Mouse (Mus musculus): ENCODE data around the gene Fbn1. TPM values are rescaled to one million over a fixed set of nuclear protein-coding genes. Genes with fewer than 3 reads are reported as not detected.

The Fbn1 gene
- polyA plus RNA-seq, 1 experiment = 3.5 TPM

- 86% methylated on average over 5 of the region's 5 CpGs for WGBS
Observed at GRCm38 (mm10) chr2:125508381-125508780, 588 bp upstream of the Fbn1 start.

GRCm38 (mm10) chr2:125506316-125507054 lies 1.3 kb downstream of the Fbn1 start:
- Histone ChIP-seq H3K27ac (ENCODE audit: control insufficient read depth, insufficient read depth, low read depth, low read length, poor library complexity) (peak overlapping the region; percentile 33; the same call in 1 of the 2 replicates), H3K4me1 (ENCODE audit: control insufficient read depth, insufficient read depth, low read length) (no peaks in the 10 kb centered on the region; the same call in 1 of the 2 replicates), H3K4me3 (replicated peaks; ENCODE audit: control insufficient read depth, low read depth, low read length) (no peak overlapping the region)
- WGBS = 8% methylated on average over 37 of the region's 37 CpGs
- TF ChIP-seq POLR2A (IDR thresholded peaks at IDR 0.05; ENCODE audit: borderline replicate concordance, control insufficient read depth, low read depth, low read length) = peak; percentile 9; the same call in 1 of the 2 replicates
- no peak for TF ChIP-seq CTCF (IDR thresholded peaks at IDR 0.05; ENCODE audit: control insufficient read depth, insufficient read depth, low read length)

More at GRCm38 (mm10) chr2:125508381-125508780, 588 bp upstream of the Fbn1 start:
- TF ChIP-seq CTCF (IDR thresholded peaks at IDR 0.05; ENCODE audit: control insufficient read depth, insufficient read depth, low read length) = no peak
- no peak for TF ChIP-seq POLR2A (IDR thresholded peaks at IDR 0.05; ENCODE audit: borderline replicate concordance, control insufficient read depth, low read depth, low read length)
- no peaks in the 10 kb centered on the region; the same call in 1 of the 2 replicates for H3K4me1 ChIP-seq (ENCODE audit: control insufficient read depth, insufficient read depth, low read length)
- no peak overlapping the region for H3K27ac ChIP-seq (ENCODE audit: control insufficient read depth, insufficient read depth, low read depth, low read length, poor library complexity)
- H3K4me3 ChIP-seq (replicated peaks; ENCODE audit: control insufficient read depth, low read depth, low read length) = no peak overlapping the region

- Histone ChIP-seq H3K27ac (ENCODE audit: control insufficient read depth, insufficient read depth, low read depth, low read length, poor library complexity) (no peak overlapping the region; the same call in 1 of the 2 replicates), H3K4me1 (ENCODE audit: control insufficient read depth, insufficient read depth, low read length) (no peaks in the 10 kb centered on the region; the same call in 1 of the 2 replicates), H3K4me3 (replicated peaks; ENCODE audit: control insufficient read depth, low read depth, low read length) (no peak overlapping the region)
- TF ChIP-seq CTCF (IDR thresholded peaks at IDR 0.05; ENCODE audit: control insufficient read depth, insufficient read depth, low read length) (no peak), POLR2A (IDR thresholded peaks at IDR 0.05; ENCODE audit: borderline replicate concordance, control insufficient read depth, low read depth, low read length) (no peak; the same call in 1 of the 2 replicates)
- WGBS = 1% methylated on average over 48 of the region's 48 CpGs
Observed at GRCm38 (mm10) chr2:125505746-125506315, 2.0 kb downstream of the Fbn1 start.

GRCm38 (mm10) chr2:125505006-125505745 lies 2.6 kb downstream of the Fbn1 start, which contains the start of gene Gm9913:
Gene Gm9913, plus strand, starts transcription at chr2:125505089.
- no peak within 1 kb of the TSS; the same call in 1 of the 2 replicates for H3K27ac ChIP-seq (ENCODE audit: control insufficient read depth, insufficient read depth, low read depth, low read length, poor library complexity)
- no peak for TF ChIP-seq CTCF (IDR thresholded peaks at IDR 0.05; ENCODE audit: control insufficient read depth, insufficient read depth, low read length)
- TF ChIP-seq POLR2A (IDR thresholded peaks at IDR 0.05; ENCODE audit: borderline replicate concordance, control insufficient read depth, low read depth, low read length) = no peak
- H3K4me3 ChIP-seq (replicated peaks; ENCODE audit: control insufficient read depth, low read depth, low read length) = no peak within 1 kb of the TSS
- no peaks in the 10 kb centered on the region; the same call in 1 of the 2 replicates for H3K4me1 ChIP-seq (ENCODE audit: control insufficient read depth, insufficient read depth, low read length)
- 9% methylated on average over 45 of the region's 45 CpGs for WGBS

GRCm38 (mm10) chr2:125501526-125501925 lies 6.3 kb downstream of the Fbn1 start:
- no peaks in the 10 kb centered on the region for H3K4me1 ChIP-seq (ENCODE audit: control insufficient read depth, insufficient read depth, low read length)
- TF ChIP-seq CTCF (IDR thresholded peaks at IDR 0.05; ENCODE audit: control insufficient read depth, insufficient read depth, low read length) = no peak
- H3K27ac ChIP-seq (ENCODE audit: control insufficient read depth, insufficient read depth, low read depth, low read length, poor library complexity) = no peak overlapping the region
- no peak overlapping the region for H3K4me3 ChIP-seq (replicated peaks; ENCODE audit: control insufficient read depth, low read depth, low read length)

GRCm38 (mm10) chr2:125498216-125498615 lies 9.6 kb downstream of the Fbn1 start:
- H3K4me3 ChIP-seq (replicated peaks; ENCODE audit: control insufficient read depth, low read depth, low read length) = no peak overlapping the region
- H3K27ac ChIP-seq (ENCODE audit: control insufficient read depth, insufficient read depth, low read depth, low read length, poor library complexity) = no peak overlapping the region
- no peaks in the 10 kb centered on the region; the same call in 1 of the 2 replicates for H3K4me1 ChIP-seq (ENCODE audit: control insufficient read depth, insufficient read depth, low read length)
- 80% methylated on average over 7 of the region's 7 CpGs for WGBS
- TF ChIP-seq CTCF (IDR thresholded peaks at IDR 0.05; ENCODE audit: control insufficient read depth, insufficient read depth, low read length) (no peak), POLR2A (IDR thresholded peaks at IDR 0.05; ENCODE audit: borderline replicate concordance, control insufficient read depth, low read depth, low read length) (no peak)

GRCm38 (mm10) chr2:125496696-125497095 lies 11.1 kb downstream of the Fbn1 start:
- H3K27ac ChIP-seq (ENCODE audit: control insufficient read depth, insufficient read depth, low read depth, low read length, poor library complexity) = no peak overlapping the region
- no peak for TF ChIP-seq CTCF (IDR thresholded peaks at IDR 0.05; ENCODE audit: control insufficient read depth, insufficient read depth, low read length)
- no peak for TF ChIP-seq POLR2A (IDR thresholded peaks at IDR 0.05; ENCODE audit: borderline replicate concordance, control insufficient read depth, low read depth, low read length)
- H3K4me3 ChIP-seq (replicated peaks; ENCODE audit: control insufficient read depth, low read depth, low read length) = no peak overlapping the region
- H3K4me1 ChIP-seq (ENCODE audit: control insufficient read depth, insufficient read depth, low read length) = no peaks in the 10 kb centered on the region; the same call in 1 of the 2 replicates
- WGBS = 46% methylated on average over 5 of the region's 5 CpGs
